Mouse (Mus musculus): ENCODE results near the gene Rnf150.

- TF ChIP-seq MAX (IDR thresholded peaks at IDR 0.05) (no peak), FOSL1 (IDR thresholded peaks at IDR 0.05; ENCODE audit: insufficient read depth, low read length, poor library complexity, severe bottlenecking) (no peak), CTCF (IDR thresholded peaks at IDR 0.05; ENCODE audit: control insufficient read depth, insufficient read depth, insufficient read length) (no peak), USF1 (IDR thresholded peaks at IDR 0.05; ENCODE audit: low read depth) (no peak), CEBPB (IDR thresholded peaks at IDR 0.05; ENCODE audit: low read depth) (no peak), MYOD1 (IDR thresholded peaks at IDR 0.05; ENCODE audit: control insufficient read depth, insufficient read length, low read depth) (no peak)
Measured at GRCm38 (mm10) chr8:83079534-83079844, 216.3 kb downstream of the Rnf150 start.

Measured in C2C12 (cell line).